Mouse (Mus musculus): Measurements from ENCODE around the gene Dtnbp1.

Dtnbp1 gene

GRCm38 (mm10) chr13:45001911-45002615, at the start of gene Dtnbp1:
Gene Dtnbp1, minus strand, starts transcription at chr13:45002147.
- DNase-seq = peak; percentile 93

DNA sequence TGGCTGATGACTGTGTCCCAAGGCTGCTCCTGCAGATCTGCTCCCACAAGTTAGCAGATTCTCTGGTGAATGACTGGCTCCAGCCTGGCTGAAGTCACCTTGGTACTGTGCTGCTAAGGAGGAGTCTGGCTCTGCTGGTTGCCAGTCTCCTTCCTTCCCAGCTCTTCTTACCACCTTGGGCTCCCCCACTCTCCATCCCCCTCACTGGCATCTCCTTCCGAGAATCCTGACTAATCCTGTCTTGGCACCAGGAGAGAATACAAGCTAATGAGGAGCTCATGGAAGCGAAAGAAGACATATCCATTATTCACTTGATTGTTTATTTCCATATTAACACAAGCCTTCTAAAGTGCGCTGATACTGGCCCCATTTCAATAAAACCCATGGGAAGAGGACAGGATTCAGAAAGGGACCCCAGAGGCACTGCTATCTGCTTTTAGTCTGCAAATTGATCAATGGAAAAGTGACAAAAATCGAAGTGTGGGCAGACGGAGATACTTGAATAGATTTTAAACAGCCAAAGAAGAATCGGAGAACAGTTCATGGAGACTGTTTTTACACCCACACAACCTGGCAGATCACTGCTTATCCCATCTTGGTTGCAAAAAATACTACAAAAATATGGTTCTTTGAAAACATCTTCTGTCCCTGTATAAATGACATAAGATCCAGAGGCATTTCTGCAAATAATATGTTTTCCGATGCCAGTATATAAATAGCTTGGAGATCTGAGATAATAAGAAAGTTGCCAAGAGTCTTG, 47.5 kb upstream of the Dtnbp1 start:
- no peak for DNase-seq

DNA sequence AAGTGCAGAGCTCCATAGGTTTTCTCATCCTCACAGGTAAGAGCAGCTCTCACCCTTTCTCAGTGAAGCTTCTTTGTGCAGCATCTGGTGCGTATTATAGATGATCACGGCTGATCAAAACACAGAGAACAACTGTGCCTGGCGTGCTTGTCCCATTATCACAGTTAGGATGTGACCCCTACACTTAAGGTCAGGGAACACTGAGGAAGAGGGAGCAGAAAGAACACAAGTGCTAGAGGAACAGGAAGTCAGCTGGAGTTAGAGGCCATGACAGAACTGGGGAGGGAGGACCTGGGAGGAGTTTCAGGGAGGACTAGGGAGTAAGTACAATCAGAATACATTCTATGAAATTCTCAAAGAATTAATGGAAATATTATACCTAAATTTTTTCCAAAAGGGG, 41.5 kb upstream of the Dtnbp1 start:
- DNase-seq = no peak

DNA sequence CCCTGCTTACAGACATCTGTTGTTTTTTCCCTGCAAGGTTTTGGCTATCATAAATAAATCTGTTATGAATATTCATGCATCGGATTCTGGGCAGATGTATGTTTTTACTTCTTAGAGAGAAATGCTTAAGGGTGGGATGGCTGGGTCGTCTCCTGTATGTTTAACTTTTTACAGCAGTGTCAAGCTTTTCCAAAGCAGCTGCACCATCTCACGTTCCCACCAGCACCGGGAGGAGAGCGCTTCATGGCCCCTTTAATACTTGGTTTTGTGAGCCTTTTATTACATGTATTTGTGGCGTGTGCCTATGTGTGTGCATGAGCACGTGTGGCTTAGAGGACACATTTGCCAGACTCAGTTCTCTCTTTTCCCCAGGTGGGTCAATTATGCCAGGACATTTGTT, 38.8 kb upstream of the Dtnbp1 start:
- no peak for DNase-seq

- no peak for DNase-seq
These were observed 38.2 kb upstream of the Dtnbp1 start for GRCm38 (mm10) chr13:45040195-45040594.

DNA sequence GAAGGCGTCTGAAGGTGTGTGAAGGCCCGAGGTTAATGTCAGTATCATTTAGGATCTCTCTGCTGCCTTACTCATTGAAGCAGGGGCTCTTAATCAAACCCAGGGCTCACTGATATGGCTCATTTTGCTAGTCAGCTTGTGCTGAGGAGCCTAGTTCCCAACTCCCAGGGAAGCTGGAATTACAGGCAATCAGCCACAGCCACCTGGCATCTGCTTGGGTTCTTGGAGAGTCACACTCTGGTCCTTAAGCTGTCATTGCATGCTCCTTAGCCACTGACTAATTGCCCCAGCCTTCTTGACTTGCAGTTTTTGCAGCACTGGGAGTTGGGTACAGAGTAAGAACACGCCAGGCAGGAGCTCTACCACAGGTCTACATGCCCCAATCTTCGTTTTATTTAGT, 34.5 kb upstream of the Dtnbp1 start:
- DNase-seq = no peak

GRCm38 (mm10) chr13:45034759-45035158, 32.8 kb upstream of the Dtnbp1 start:
- DNase-seq = peak; percentile 61

DNA sequence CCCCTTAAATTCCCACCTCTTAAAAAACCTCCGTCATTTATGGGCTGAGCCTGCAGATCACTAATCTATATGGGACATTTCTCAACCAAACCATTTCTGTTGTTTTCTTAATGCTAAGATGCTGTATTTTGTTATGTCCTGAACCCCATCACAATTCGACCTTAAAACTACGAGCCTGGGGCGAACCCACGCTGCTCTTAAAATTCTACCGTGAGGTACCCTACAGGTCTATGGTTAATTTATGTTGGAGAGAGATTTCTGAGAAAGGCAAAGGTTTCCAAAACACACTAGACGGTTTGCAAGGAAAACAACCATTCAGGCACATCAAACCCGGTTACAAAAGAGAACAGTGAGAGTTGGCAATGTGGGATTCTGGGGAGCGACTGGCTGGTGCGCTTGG, 31.4 kb upstream of the Dtnbp1 start:
- no peak for DNase-seq

- DNase-seq = no peak
These were observed 30.5 kb upstream of the Dtnbp1 start for GRCm38 (mm10) chr13:45032484-45032883.

GRCm38 (mm10) chr13:45031748-45032147, 29.8 kb upstream of the Dtnbp1 start:
- DNase-seq = no peak

DNA sequence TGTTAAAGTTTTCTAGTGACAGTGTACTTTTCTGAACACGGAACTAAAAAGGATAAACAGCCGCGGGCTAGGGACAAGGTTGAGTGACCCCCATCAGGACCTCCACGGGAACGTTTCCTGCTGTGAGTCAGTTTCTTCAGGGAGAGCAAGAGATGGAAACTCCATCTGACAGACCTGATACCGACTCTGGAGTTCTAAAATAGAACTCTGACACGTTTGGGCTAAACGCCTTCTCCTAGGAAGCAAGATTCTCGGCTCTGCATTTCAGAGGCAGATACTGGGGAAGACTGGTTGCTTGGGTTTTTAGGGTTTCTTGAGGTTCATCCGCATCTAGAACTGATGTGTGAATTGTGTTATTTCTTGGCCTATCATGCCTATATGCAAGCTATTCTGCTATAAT, 29.4 kb upstream of the Dtnbp1 start:
- no peak for DNase-seq

DNA sequence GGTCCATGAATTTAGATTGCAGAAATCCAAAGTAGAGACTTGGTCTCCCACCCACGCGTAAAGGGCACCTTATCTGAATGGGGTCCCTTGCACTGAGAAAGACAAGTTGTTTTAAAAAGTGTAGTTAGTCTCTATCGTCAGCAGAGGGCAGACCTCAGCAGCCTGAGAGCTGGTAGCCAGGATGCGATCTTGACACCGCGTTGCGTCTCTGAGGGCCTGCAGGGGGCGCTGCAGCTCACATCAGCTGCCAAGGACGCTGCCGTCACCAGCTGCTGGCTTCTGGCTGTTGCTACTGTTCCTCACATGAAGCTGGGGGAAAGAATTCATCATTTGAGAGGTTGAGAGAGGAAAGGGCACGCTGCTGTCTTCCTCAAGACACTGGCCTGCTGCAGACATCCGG, 28.9 kb upstream of the Dtnbp1 start:
- peak; percentile 94 for DNase-seq

GRCm38 (mm10) chr13:45029791-45030190, 27.8 kb upstream of the Dtnbp1 start:
- no peak for DNase-seq

- no peak for DNase-seq
These were observed 24.3 kb upstream of the Dtnbp1 start for GRCm38 (mm10) chr13:45026291-45026690.

DNA sequence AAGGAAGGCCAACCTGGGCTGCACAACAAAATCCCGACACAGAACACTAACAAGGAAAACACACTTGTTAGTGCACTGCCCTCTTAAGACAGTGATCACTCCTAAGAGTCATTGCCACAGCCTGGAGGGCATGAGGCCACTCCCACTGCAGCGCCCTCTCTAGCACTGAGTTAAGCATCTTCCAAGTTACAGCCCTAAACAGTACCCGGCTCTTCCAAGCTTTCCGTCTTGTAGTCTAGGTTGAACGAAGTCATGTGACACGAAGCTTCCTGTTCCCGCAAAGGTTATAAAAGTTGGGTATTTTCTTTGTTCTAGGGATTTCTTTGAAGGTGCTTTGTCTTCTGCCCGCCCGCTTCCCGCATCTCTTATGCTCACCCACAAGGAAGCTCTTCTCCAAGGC, 22.9 kb upstream of the Dtnbp1 start:
- DNase-seq = no peak

GRCm38 (mm10) chr13:45023356-45024150, 21.6 kb upstream of the Dtnbp1 start:
- DNase-seq = no peak

DNA sequence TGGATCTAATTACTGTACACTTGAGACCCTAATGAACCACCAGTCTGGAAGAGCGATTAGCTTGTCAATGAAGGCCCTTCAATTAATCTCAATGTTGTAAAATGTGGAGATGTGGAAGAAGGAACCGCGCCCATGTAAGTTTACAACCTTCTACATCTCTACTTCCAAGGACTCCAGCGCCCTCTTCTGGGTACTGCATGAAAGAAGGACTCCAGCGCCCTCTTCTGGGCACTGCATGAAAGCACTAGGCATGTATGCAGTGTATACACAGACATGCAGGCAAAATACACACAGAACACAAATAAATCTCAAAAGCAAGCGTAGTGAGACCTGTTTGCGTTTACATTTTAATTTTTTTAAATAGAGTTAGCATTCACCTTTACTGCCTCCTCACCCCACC, 6.2 kb upstream of the Dtnbp1 start:
- DNase-seq = peak; percentile 31

- no peak for DNase-seq
These were observed 5.8 kb upstream of the Dtnbp1 start for GRCm38 (mm10) chr13:45007726-45008125.

DNA sequence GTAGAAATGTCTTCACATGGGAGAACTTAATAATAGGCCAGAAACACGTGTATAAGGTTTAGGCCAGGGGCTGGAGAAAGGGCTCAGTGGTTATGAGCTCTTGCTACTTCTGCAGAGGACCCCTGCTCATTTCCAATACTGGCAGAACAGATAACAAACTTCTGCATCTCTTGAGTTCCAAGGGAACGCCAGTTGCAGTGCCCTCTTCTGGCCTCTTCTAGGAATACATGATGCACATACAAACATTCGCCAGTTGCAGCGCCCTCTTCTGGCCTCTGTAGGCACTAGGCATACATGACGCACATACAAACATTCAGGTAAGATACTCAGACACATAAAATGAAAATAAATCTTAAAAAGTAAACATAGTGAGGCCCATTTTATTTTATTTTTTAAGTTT, 4.5 kb upstream of the Dtnbp1 start:
- peak; percentile 40 for DNase-seq

DNA sequence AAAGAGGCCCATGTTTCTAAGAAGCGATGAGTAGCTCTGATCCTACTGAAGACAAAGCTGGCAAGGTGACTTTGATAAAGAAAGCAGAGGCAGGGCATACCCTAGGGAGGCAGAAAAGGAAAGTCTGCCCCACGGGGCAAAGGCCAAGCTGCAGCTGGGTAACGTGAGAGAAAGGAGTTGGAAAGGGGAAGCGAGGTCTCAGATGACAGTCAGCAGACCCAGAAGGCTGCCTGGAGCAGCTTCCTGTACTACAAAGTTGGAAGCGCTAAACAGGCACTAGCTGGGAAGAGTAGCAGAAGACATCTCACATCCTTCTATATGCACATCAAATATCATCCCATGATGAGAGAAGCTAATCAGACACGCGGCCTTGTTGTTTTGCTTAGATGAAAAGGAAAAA, 3.9 kb upstream of the Dtnbp1 start:
- peak; percentile 56 for DNase-seq

GRCm38 (mm10) chr13:45004987-45005592, 3.1 kb upstream of the Dtnbp1 start:
- no peak for DNase-seq

GRCm38 (mm10) chr13:45003026-45003425, 1.1 kb upstream of the Dtnbp1 start:
- DNase-seq = no peak

- DNase-seq = peak; percentile 77
These were observed 578 bp downstream of the Dtnbp1 start for GRCm38 (mm10) chr13:45001228-45001910.
